Mouse (Mus musculus) cortical plate, adult 2 months (tissue): ENCODE measurements at regions not wholly inside any gene's neighbourhood (a gene's known extent, or its start where the extent isn't known, plus 50 kb on each side); places are given as distances from the start of the nearest gene placed in this dataset.

Experiments
- CTCF ChIP-seq: fragments of 200-500 bp; IDR thresholded peaks from 2 replicates; pipeline ENCODE4 v1.5.1; 2011; ENCODE audit warnings: mild to moderate bottlenecking, control low read depth, low read length; ENCODE audit not compliant: insufficient read depth; ENCODE audit errors: extremely low read depth
- POLR2A ChIP-seq: fragments of 200-500 bp; IDR thresholded peaks from 2 replicates; pipeline ENCODE4 v1.6.1; 2011; ENCODE audit warnings: mild to moderate bottlenecking, low read length, control low read depth; ENCODE audit not compliant: insufficient read depth; ENCODE audit errors: extremely low read depth

- no peak for TF ChIP-seq CTCF
- TF ChIP-seq POLR2A, result no peak
Measured at GRCm38 (mm10) chr3:53988796-53989195, 125.2 kb upstream of the Ufm1 start.
